Mouse (Mus musculus): ENCODE measurements around the gene Rps6ka5. TPM values are rescaled to one million over a fixed set of nuclear protein-coding genes. Genes with fewer than 3 reads are reported as not detected.
A peak's percentile ranks its signal among the peaks of the same experiment; 100 is the strongest.

The Rps6ka5 gene
- polyA plus RNA-seq, 1 experiment from 2014 or later = 4.8 TPM

DNA sequence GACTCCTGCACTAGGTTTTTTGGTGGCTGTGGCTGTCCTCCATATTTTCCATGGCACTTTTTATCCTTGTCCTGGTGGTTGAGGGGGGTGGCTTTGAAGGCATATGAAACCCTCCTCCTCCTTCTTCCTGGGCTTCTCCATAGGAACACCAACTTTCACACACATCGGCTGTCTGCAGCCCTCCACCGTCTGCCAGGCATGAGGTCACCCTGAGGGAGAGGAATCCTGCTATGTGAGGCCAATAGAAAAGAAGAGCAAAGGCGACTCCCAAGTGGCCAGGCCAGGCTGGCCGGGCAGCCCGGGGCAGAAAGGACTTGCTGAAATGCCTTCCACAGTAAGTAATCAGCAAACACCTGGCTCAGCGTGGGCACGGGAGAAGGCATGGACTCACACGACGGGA is 214.1 kb downstream of the Rps6ka5 start:
- 79% methylated on average over 9 of the region's 9 CpGs for WGBS
- peaks cover 10% of the 10 kb centered on the region; the same call in 1 of the 2 replicates for H3K36me3 ChIP-seq (ENCODE audit: control insufficient read depth, insufficient read depth, low read length)
- no peak overlapping the region for H3K27ac ChIP-seq (replicated peaks; ENCODE audit: low read depth, low read length)
- no peak overlapping the region for H3K4me2 ChIP-seq (ENCODE audit: low read depth, low read length)
- H3K4me1 ChIP-seq (ENCODE audit: control insufficient read depth, insufficient read depth, low read length) = no peaks in the 10 kb centered on the region
- no peak overlapping the region for H3K9ac ChIP-seq (ENCODE audit: low read depth, low read length)
- no peak overlapping the region for H3K4me3 ChIP-seq (ENCODE audit: low read depth, low read length)
- H3K9me3 ChIP-seq (ENCODE audit: control insufficient read depth, low read length) = no peaks in the 10 kb centered on the region
- DNase-seq (ENCODE audit: low spot score) (no peak), ATAC-seq (ENCODE audit: low read depth) (no peak)
- H3K27me3 ChIP-seq (replicated peaks; ENCODE audit: control insufficient read depth, insufficient read depth, low read length) = no peaks in the 10 kb centered on the region

DNA sequence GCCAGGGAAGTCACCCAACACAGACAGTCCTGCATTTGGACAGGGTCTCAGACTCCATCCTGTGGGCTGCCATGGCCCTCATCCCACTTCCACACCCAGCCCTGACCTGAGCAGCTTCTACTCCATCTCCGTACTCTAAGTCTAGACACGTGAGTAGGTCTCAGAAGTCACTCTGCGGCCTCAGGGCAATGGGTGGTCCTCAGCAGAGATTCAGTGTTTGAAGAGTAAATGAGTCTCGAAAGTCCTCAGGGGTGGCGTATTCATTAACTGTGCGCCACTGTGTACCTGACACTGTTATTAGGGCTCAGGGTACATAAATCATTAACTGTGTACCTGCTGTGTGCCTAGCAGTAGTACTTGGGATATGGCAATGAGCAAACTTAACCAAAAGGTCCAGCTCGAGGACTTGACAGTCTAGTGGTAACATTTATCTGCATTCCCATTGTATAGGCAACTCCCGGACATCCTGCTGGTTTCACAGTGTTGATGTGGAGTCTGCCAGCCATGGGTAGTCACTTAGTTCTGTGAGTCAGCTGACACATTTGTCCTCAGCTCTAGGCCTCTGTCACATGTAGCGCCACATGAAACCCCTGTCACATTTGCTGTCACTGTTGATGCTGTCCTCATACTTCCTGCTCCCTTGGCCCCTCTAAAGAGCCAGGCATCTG is 217.0 kb downstream of the Rps6ka5 start:
- Histone ChIP-seq H3K27me3 (replicated peaks; ENCODE audit: control insufficient read depth, insufficient read depth, low read length) (no peaks in the 10 kb centered on the region), H3K9me3 (ENCODE audit: control insufficient read depth, low read length) (no peaks in the 10 kb centered on the region)
- 83% methylated on average over 9 of the region's 9 CpGs for WGBS

DNA sequence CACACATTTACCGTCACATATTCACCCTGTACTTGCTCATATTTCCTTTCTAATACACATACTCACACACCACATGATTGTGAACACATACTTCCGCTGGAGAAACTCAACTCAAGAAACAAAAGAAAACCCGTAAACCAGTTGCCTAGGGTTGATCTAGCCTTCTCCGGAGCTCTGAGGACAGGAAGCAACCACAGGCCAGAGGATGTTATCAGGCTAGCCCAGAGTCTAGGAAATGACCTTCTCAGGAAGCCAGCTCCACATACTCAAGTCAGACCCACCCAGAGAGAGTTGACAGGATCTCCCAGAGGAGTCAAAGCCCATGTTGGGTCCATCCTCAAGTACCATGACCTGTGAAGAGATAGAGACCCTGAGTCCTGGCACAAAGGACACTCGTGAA is 218.1 kb downstream of the Rps6ka5 start:
- H3K4me3 ChIP-seq (ENCODE audit: low read depth, low read length) = no peak overlapping the region
- H3K9me3 ChIP-seq (ENCODE audit: control insufficient read depth, low read length) = no peaks in the 10 kb centered on the region
- DNase-seq (ENCODE audit: low spot score) = no peak
- 91% methylated on average over 5 of the region's 5 CpGs for WGBS
- H3K4me2 ChIP-seq (ENCODE audit: low read depth, low read length) = no peak overlapping the region
- no peaks in the 10 kb centered on the region for H3K4me1 ChIP-seq (ENCODE audit: control insufficient read depth, insufficient read depth, low read length)
- H3K9ac ChIP-seq (ENCODE audit: low read depth, low read length) = no peak overlapping the region
- H3K36me3 ChIP-seq (ENCODE audit: control insufficient read depth, insufficient read depth, low read length) = 0 out of 2 replicates have a peak, but pooled peaks cover 7% of the 10 kb centered on the region
- H3K27me3 ChIP-seq (replicated peaks; ENCODE audit: control insufficient read depth, insufficient read depth, low read length) = no peaks in the 10 kb centered on the region
- H3K27ac ChIP-seq (replicated peaks; ENCODE audit: low read depth, low read length) = no peak overlapping the region
- ATAC-seq (ENCODE audit: low read depth) = no peak

More for the DNA sequence above, 217.0 kb downstream of the Rps6ka5 start:
- H3K9ac ChIP-seq (ENCODE audit: low read depth, low read length) = no peak overlapping the region
- no peak overlapping the region for H3K4me2 ChIP-seq (ENCODE audit: low read depth, low read length)
- no peak for DNase-seq (ENCODE audit: low spot score)
- no peaks in the 10 kb centered on the region for H3K4me1 ChIP-seq (ENCODE audit: control insufficient read depth, insufficient read depth, low read length)
- H3K4me3 ChIP-seq (ENCODE audit: low read depth, low read length) = no peak overlapping the region
- peaks cover 10% of the 10 kb centered on the region; the same call in 1 of the 2 replicates for H3K36me3 ChIP-seq (ENCODE audit: control insufficient read depth, insufficient read depth, low read length)
- H3K27ac ChIP-seq (replicated peaks; ENCODE audit: low read depth, low read length) = no peak overlapping the region
- ATAC-seq (ENCODE audit: low read depth) = no peak

DNA sequence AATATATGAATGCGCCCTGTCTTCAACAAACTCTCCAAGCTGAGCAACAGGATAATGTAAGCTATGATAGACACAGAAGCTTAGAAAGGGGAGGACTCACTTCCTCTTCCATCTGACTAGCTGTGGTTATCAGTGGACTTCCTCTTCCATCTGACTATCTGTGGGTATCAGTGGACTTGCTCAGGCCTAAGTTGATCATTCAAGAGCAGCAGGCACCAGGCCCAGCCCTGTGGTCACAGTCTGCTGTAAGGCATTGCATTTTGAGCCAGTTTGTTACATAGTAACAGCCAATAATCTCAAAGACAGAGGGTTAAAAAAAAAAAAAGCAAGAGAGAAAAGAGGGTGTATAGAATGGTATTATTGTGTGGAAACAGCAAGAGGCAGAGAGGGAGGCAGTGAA is 221.3 kb downstream of the Rps6ka5 start:
- H3K4me2 ChIP-seq (ENCODE audit: low read depth, low read length) = no peak overlapping the region
- no peak for ATAC-seq (ENCODE audit: low read depth)
- H3K4me1 ChIP-seq (ENCODE audit: control insufficient read depth, insufficient read depth, low read length) = no peaks in the 10 kb centered on the region
- H3K27ac ChIP-seq (replicated peaks; ENCODE audit: low read depth, low read length) = no peak overlapping the region
- H3K27me3 ChIP-seq (replicated peaks; ENCODE audit: control insufficient read depth, insufficient read depth, low read length) = no peaks in the 10 kb centered on the region
- H3K4me3 ChIP-seq (ENCODE audit: low read depth, low read length) = no peak overlapping the region
- no peak overlapping the region for H3K9ac ChIP-seq (ENCODE audit: low read depth, low read length)
- WGBS = 88% methylated on average over 1 of the region's 1 CpGs
- no peaks in the 10 kb centered on the region for H3K36me3 ChIP-seq (ENCODE audit: control insufficient read depth, insufficient read depth, low read length)
- H3K9me3 ChIP-seq (ENCODE audit: control insufficient read depth, low read length) = no peaks in the 10 kb centered on the region
- DNase-seq (ENCODE audit: low spot score) = no peak

DNA sequence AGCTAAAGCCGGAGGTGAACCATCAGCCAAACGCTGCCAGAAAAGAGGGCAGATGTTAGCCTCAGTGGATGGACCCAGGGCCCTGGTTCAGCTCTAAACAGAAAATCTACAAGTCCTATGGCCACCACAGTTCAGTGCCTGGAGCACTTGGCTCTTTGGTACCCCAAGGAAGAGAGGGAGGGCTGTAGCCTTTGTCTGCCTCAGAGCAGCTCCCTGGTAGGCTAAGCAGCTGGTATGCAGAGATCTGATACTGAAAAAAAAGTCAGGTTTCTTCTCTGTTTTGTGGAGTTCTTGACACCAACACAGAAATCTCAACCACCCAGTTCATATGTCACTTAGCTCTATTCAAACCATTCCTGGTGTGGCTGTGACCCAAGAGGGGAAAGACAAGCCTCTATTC is 222.2 kb downstream of the Rps6ka5 start:
- H3K4me2 ChIP-seq (ENCODE audit: low read depth, low read length) = no peak overlapping the region
- DNase-seq (ENCODE audit: low spot score) = peak; percentile 38
- no peak overlapping the region for H3K9ac ChIP-seq (ENCODE audit: low read depth, low read length)
- peaks cover 3% of the 10 kb centered on the region; the same call in 1 of the 2 replicates for H3K36me3 ChIP-seq (ENCODE audit: control insufficient read depth, insufficient read depth, low read length)
- no peaks in the 10 kb centered on the region for H3K4me1 ChIP-seq (ENCODE audit: control insufficient read depth, insufficient read depth, low read length)
- no peak overlapping the region for H3K4me3 ChIP-seq (ENCODE audit: low read depth, low read length)
- H3K9me3 ChIP-seq (ENCODE audit: control insufficient read depth, low read length) = no peaks in the 10 kb centered on the region
- H3K27ac ChIP-seq (replicated peaks; ENCODE audit: low read depth, low read length) = no peak overlapping the region
- 80% methylated on average over 2 of the region's 2 CpGs for WGBS
- ATAC-seq (ENCODE audit: low read depth) = peak; percentile 77
- no peaks in the 10 kb centered on the region for H3K27me3 ChIP-seq (replicated peaks; ENCODE audit: control insufficient read depth, insufficient read depth, low read length)

DNA sequence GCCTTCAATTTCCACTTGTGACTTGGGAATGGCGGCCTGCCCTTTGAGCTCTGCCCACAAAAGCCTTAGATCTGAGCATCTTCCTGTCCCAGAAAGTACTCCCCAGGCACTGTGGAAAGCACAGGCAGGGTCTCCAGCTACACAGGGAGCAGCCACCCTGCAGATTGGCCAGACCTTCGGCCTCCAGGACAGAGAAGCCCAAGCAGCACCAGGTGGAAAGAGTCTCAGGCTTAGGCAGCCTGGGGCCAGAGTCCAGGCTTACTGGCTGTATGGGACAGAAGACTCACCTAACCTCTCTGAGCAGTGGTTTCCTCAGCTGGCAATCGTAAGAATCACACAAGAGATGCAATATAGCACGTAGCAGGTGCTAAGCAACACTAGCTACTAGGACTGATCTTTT is 223.1 kb downstream of the Rps6ka5 start:
- no peak for ATAC-seq (ENCODE audit: low read depth)

DNA sequence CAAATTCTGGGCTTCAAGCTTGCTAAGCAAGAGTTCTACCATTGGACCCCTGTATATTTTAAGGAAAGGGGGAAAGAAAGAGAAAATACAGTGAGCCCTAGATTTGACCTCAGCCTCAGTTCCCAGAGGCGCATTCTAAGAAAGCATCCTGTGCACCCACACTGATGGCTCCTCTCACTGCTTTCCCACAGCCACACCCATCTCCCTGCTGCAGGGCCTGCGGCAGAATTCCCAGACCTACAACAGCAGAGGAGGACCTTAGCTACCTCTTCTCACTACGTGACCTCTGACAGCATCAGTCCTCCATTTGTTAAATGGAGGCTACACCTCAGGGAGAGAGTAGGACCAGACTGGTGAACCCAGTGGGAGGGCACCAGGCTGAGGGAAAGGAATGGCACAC is 224.2 kb downstream of the Rps6ka5 start:
- no peak for ATAC-seq (ENCODE audit: low read depth)
- WGBS = 76% methylated on average over 3 of the region's 3 CpGs
- H3K4me1 ChIP-seq (ENCODE audit: control insufficient read depth, insufficient read depth, low read length) = no peaks in the 10 kb centered on the region

More for the DNA sequence above, 223.1 kb downstream of the Rps6ka5 start:
- Histone ChIP-seq H3K4me1 (ENCODE audit: control insufficient read depth, insufficient read depth, low read length) (no peaks in the 10 kb centered on the region), H3K9ac (ENCODE audit: low read depth, low read length) (no peak overlapping the region), H3K4me2 (ENCODE audit: low read depth, low read length) (no peak overlapping the region), H3K27ac (replicated peaks; ENCODE audit: low read depth, low read length) (no peak overlapping the region), H3K36me3 (ENCODE audit: control insufficient read depth, insufficient read depth, low read length) (peaks cover 12% of the 10 kb centered on the region), H3K9me3 (ENCODE audit: control insufficient read depth, low read length) (no peaks in the 10 kb centered on the region), H3K27me3 (replicated peaks; ENCODE audit: control insufficient read depth, insufficient read depth, low read length) (no peaks in the 10 kb centered on the region), H3K4me3 (ENCODE audit: low read depth, low read length) (no peak overlapping the region)
- 80% methylated on average over 4 of the region's 4 CpGs for WGBS
- no peak for DNase-seq (ENCODE audit: low spot score)

DNA sequence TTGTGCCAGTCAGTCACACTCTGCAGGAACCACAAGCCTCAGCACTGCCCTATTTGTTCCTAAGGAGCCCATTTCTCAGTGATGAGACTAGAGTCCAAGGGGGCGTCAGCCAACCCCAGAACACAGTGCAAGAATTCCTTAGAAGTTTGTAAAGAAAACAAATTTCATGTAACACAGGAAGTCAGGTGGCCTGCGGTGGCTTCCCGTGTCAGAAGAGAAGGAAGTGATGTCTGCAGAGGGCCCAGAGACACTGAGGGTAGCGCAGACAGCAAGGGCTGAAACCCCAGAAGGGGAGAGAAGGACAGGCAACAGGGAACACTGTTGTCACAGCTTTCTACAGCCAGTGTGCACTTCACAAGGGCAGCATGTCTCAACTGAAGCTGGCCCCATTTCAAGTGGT is 225.5 kb downstream of the Rps6ka5 start:
- H3K27ac ChIP-seq (replicated peaks; ENCODE audit: low read depth, low read length) = no peak overlapping the region
- H3K36me3 ChIP-seq (ENCODE audit: control insufficient read depth, insufficient read depth, low read length) = peaks cover 31% of the 10 kb centered on the region
- ATAC-seq (ENCODE audit: low read depth) (no peak), DNase-seq (ENCODE audit: low spot score) (no peak)
- WGBS = 77% methylated on average over 4 of the region's 4 CpGs
- no peak overlapping the region for H3K4me2 ChIP-seq (ENCODE audit: low read depth, low read length)
- no peak overlapping the region for H3K9ac ChIP-seq (ENCODE audit: low read depth, low read length)
- H3K4me1 ChIP-seq (ENCODE audit: control insufficient read depth, insufficient read depth, low read length) = no peaks in the 10 kb centered on the region
- H3K9me3 ChIP-seq (ENCODE audit: control insufficient read depth, low read length) = no peaks in the 10 kb centered on the region
- no peak overlapping the region for H3K4me3 ChIP-seq (ENCODE audit: low read depth, low read length)
- H3K27me3 ChIP-seq (replicated peaks; ENCODE audit: control insufficient read depth, insufficient read depth, low read length) = no peaks in the 10 kb centered on the region

More for the DNA sequence above, 224.2 kb downstream of the Rps6ka5 start:
- no peaks in the 10 kb centered on the region for H3K9me3 ChIP-seq (ENCODE audit: control insufficient read depth, low read length)
- no peaks in the 10 kb centered on the region for H3K27me3 ChIP-seq (replicated peaks; ENCODE audit: control insufficient read depth, insufficient read depth, low read length)
- H3K9ac ChIP-seq (ENCODE audit: low read depth, low read length) = no peak overlapping the region
- no peak overlapping the region for H3K4me2 ChIP-seq (ENCODE audit: low read depth, low read length)
- no peak for DNase-seq (ENCODE audit: low spot score)
- H3K36me3 ChIP-seq (ENCODE audit: control insufficient read depth, insufficient read depth, low read length) = peaks cover 20% of the 10 kb centered on the region
- H3K4me3 ChIP-seq (ENCODE audit: low read depth, low read length) = no peak overlapping the region
- H3K27ac ChIP-seq (replicated peaks; ENCODE audit: low read depth, low read length) = no peak overlapping the region

DNA sequence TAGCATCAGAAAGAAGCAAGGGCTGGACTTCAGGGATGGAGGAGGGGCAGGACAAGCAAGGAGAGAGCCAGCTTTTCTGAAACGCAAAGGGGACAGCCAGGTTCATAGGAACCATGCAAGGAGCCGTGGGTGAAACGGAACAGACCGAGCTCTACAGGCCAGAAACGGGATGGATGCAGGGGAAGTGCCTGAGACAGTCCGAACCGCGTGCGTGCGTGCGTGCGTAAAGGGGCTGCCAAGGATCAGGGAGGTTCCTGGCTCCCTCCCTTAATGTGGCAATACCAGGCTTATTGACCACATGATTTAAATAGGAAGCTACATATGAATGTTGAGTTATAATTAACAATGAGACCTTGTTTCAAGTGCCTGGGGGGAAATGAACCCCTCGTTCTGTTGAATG is 227.3 kb downstream of the Rps6ka5 start:
- Histone ChIP-seq H3K4me3 (ENCODE audit: low read depth, low read length) (no peak overlapping the region), H3K27ac (replicated peaks; ENCODE audit: low read depth, low read length) (no peak overlapping the region), H3K4me1 (ENCODE audit: control insufficient read depth, insufficient read depth, low read length) (no peaks in the 10 kb centered on the region), H3K27me3 (replicated peaks; ENCODE audit: control insufficient read depth, insufficient read depth, low read length) (no peaks in the 10 kb centered on the region), H3K36me3 (ENCODE audit: control insufficient read depth, insufficient read depth, low read length) (peaks cover 40% of the 10 kb centered on the region), H3K4me2 (ENCODE audit: low read depth, low read length) (no peak overlapping the region), H3K9me3 (ENCODE audit: control insufficient read depth, low read length) (no peaks in the 10 kb centered on the region), H3K9ac (ENCODE audit: low read depth, low read length) (no peak overlapping the region)
- DNase-seq (ENCODE audit: low spot score) (no peak), ATAC-seq (ENCODE audit: low read depth) (no peak)
- 85% methylated on average over 13 of the region's 13 CpGs for WGBS

Measured in embryonic facial prominence, embryonic 14.5 days (tissue).